ENCODE assay signal across 8 mouse cellular contexts in genomic region chr13:55535796-55536193, GRCm38 (mm10). TPM values are rescaled to one million over a fixed set of nuclear protein-coding genes. Genes with fewer than 3 reads are reported as not detected.
DNase-seq lines count a peak whose midpoint lies in the region; ATAC-seq and TF ChIP-seq lines count a peak whose summit lies in the region.

No protein-coding gene starts in this region.

- H3K4me1 ChIP-seq in heart, embryonic 12.5 days (replicated peaks), result peaks cover 12% of the 10 kb centered on the region
- no peaks in the 10 kb centered on the region for H3K4me1 ChIP-seq in ES-Bruce4 (ENCODE audit: control insufficient read depth, insufficient read depth, low read length)
- H3K4me1 ChIP-seq in forebrain, embryonic 11.5 days (replicated peaks; ENCODE audit: control insufficient read depth, insufficient read depth, low read length), result peaks cover 8% of the 10 kb centered on the region; the same call in 1 of the 2 replicates
- peaks cover 7 to 13% of the 10 kb centered on the region in 2 experiments; a peak in 1 of 4 replicates for H3K4me1 ChIP-seq in liver, embryonic 14.5 days (replicated peaks; ENCODE audit: control insufficient read depth in 2 of 2, insufficient read depth in 2 of 2, low read length in 1 of 2)

- peak; percentile 16 for ATAC-seq in heart, embryonic 12.5 days (ENCODE audit: insufficient number of reproducible peaks, low FRiP score)
- ATAC-seq in forebrain, embryonic 11.5 days (replicated peaks; ENCODE audit: low FRiP score), result no peak
- ATAC-seq in liver, embryonic 14.5 days (ENCODE audit: insufficient read depth), result no peak

- H3K9me3 ChIP-seq in heart, embryonic 12.5 days (replicated peaks), result no peaks in the 10 kb centered on the region
- no peaks in the 10 kb centered on the region for H3K9me3 ChIP-seq in ES-Bruce4 (replicated peaks; ENCODE audit: control insufficient read depth, insufficient read depth, low read length, poor library complexity, severe bottlenecking)
- H3K9me3 ChIP-seq in forebrain, embryonic 11.5 days (ENCODE audit: control insufficient read depth, low read length), result no peaks in the 10 kb centered on the region
- H3K9me3 ChIP-seq in liver, embryonic 14.5 days (ENCODE audit: control insufficient read depth, low read length), result no peaks in the 10 kb centered on the region

- TF ChIP-seq POLR2A in ES-Bruce4 (IDR thresholded peaks at IDR 0.05; ENCODE audit: insufficient read depth, low read length), result no peak

- 15% methylated on average over 17 of the region's 17 CpGs for WGBS in heart, embryonic 12.5 days
- WGBS in forebrain, embryonic 11.5 days, result 19% methylated on average over 17 of the region's 17 CpGs
- 15% methylated on average over 17 of the region's 17 CpGs for WGBS in liver, embryonic 14.5 days (ENCODE audit: insufficient replicate concordance)

- H3K4me2 ChIP-seq in heart, embryonic 12.5 days, result peak overlapping the region; percentile 90
- peak overlapping the region; percentile 93 for H3K4me2 ChIP-seq in forebrain, embryonic 11.5 days (ENCODE audit: low read depth, low read length, severe bottlenecking)
- peak overlapping the region; percentile 96 for H3K4me2 ChIP-seq in liver, embryonic 14.5 days (ENCODE audit: low read depth)

- peak overlapping the region; percentile 95 for H3K4me3 ChIP-seq in heart, embryonic 12.5 days
- peak overlapping the region; percentile 83 for H3K4me3 ChIP-seq in ES-Bruce4 (ENCODE audit: low read depth, low read length)
- peak overlapping the region; percentile 92 for H3K4me3 ChIP-seq in forebrain, embryonic 11.5 days (ENCODE audit: low read depth, low read length)
- H3K4me3 ChIP-seq in liver, embryonic 14.5 days (ENCODE audit: insufficient read depth in 1 of 2, low read depth in 2 of 2, low read length in 2 of 2), result peak overlapping the region; percentile 74 to 98

- H3K27me3 ChIP-seq in heart, embryonic 12.5 days (replicated peaks), result no peaks in the 10 kb centered on the region
- H3K27me3 ChIP-seq in ES-Bruce4 (ENCODE audit: control insufficient read depth, insufficient read depth, low read length, poor library complexity, severe bottlenecking), result no peaks in the 10 kb centered on the region
- H3K27me3 ChIP-seq in forebrain, embryonic 11.5 days (ENCODE audit: control insufficient read depth, insufficient read depth, low read length), result no peaks in the 10 kb centered on the region
- H3K27me3 ChIP-seq in liver, embryonic 14.5 days (ENCODE audit: control insufficient read depth, insufficient read depth, low read length), result no peaks in the 10 kb centered on the region

- DNase-seq in heart, postnatal 4 days, result no peak
- no peak for DNase-seq in forebrain, embryonic 11.5 days (ENCODE audit: low spot score)
- no peak for DNase-seq in liver, embryonic 14.5 days (ENCODE audit: low read depth in 3 of 3, low spot score in 3 of 3)
- DNase-seq in adrenal gland, adult 8-10 months, result no peak
- no peak for DNase-seq in frontal cortex, postnatal 36 days (ENCODE audit: low spot score in 2 of 2)
- DNase-seq in right cerebral cortex, postnatal 25 days, result no peak

- TF ChIP-seq EP300 in ES-Bruce4 (IDR thresholded peaks at IDR 0.05; ENCODE audit: insufficient read depth, low read depth, low read length), result no peak
- no peak for TF ChIP-seq EP300 in liver, embryonic 14.5 days (IDR thresholded peaks at IDR 0.05; ENCODE audit: low read depth)

- H3K27ac ChIP-seq in heart, embryonic 12.5 days (ENCODE audit: poor library complexity, severe bottlenecking), result 0 out of 2 replicates have a peak overlapping the region, but pooled peaks have one; percentile 53
- no peak overlapping the region for H3K27ac ChIP-seq in ES-Bruce4 (ENCODE audit: insufficient read depth, low read length)
- H3K27ac ChIP-seq in forebrain, embryonic 11.5 days (ENCODE audit: low read depth, low read length), result no peak overlapping the region
- no peak overlapping the region for H3K27ac ChIP-seq in liver, embryonic 14.5 days

- H3K36me3 ChIP-seq in heart, embryonic 12.5 days, result peaks cover 72% of the 10 kb centered on the region
- H3K36me3 ChIP-seq in ES-Bruce4 (ENCODE audit: control insufficient read depth, insufficient read depth, low read length, poor library complexity, severe bottlenecking), result peaks cover 27% of the 10 kb centered on the region
- peaks cover 15% of the 10 kb centered on the region for H3K36me3 ChIP-seq in forebrain, embryonic 11.5 days (ENCODE audit: control insufficient read depth, insufficient read depth, low read length)
- peaks cover 8% of the 10 kb centered on the region for H3K36me3 ChIP-seq in liver, embryonic 14.5 days (replicated peaks; ENCODE audit: control insufficient read depth, insufficient read depth, low read depth)

- H3K9ac ChIP-seq in heart, embryonic 12.5 days, result peak overlapping the region; percentile 81
- H3K9ac ChIP-seq in ES-Bruce4 (ENCODE audit: low read depth, poor library complexity, severe bottlenecking), result peak overlapping the region; percentile 48
- H3K9ac ChIP-seq in forebrain, embryonic 11.5 days (ENCODE audit: low read length), result peak overlapping the region; percentile 87
- H3K9ac ChIP-seq in liver, embryonic 14.5 days (replicated peaks), result peak overlapping the region; percentile 76

- no peak for TF ChIP-seq CTCF in ES-Bruce4 (IDR thresholded peaks at IDR 0.05; ENCODE audit: low read depth, low read length)
- no peak for TF ChIP-seq CTCF in liver, embryonic 14.5 days (IDR thresholded peaks at IDR 0.05; ENCODE audit: low read depth)

RNA-seq across cellular contexts. Expression of gene Ddx41, which starts 0.7 kb away (rescaled TPM):
- polyA plus RNA-seq in heart, embryonic 12.5 days (2016; fragmentation: Nextera tagmentation; extraction: Ambion mirVana), result 30.8 and 34.8 TPM in 2 replicates
- total RNA-seq in heart, postnatal 4 days (2021), result 10 to 100 TPM; 16.9 to 18.5 TPM
- 55.2 and 63.9 TPM in 2 replicates for polyA plus RNA-seq in ES-Bruce4 (2011; ENCODE audit: insufficient read depth, insufficient read length, low read depth, missing spikeins)
- polyA plus RNA-seq in forebrain, embryonic 11.5 days (2014; fragmentation: Nextera tagmentation; extraction: Ambion mirVana), result 79.3 and 79.5 TPM in 2 replicates
- 18.9 and 29.4 TPM in 2 replicates for polyA plus RNA-seq in liver, embryonic 14.5 days (2012; rRNA removed)
- 23.6 and 27.0 TPM in 2 replicates for polyA plus RNA-seq in liver, embryonic 14.5 days (2014; fragmentation: Nextera tagmentation; extraction: Ambion mirVana)
- 10 to 100 TPM; 47.0 to 58.7 (median 52.7) TPM for total RNA-seq in adrenal gland, adult 8-10 months (2022)

RNA-seq across cellular contexts. Expression of gene Dok3, which starts 6.7 kb away (rescaled TPM):
- 1.4 and 1.7 TPM in 2 replicates for polyA plus RNA-seq in heart, embryonic 12.5 days (2016; fragmentation: Nextera tagmentation; extraction: Ambion mirVana)
- 1 to 10 TPM; 1.0 to 1.1 TPM for total RNA-seq in heart, postnatal 4 days (2021)
- 0.39 and 1.0 TPM in 2 replicates for polyA plus RNA-seq in ES-Bruce4 (2011; ENCODE audit: insufficient read depth, insufficient read length, low read depth, missing spikeins)
- 3.3 and 3.9 TPM in 2 replicates for polyA plus RNA-seq in forebrain, embryonic 11.5 days (2014; fragmentation: Nextera tagmentation; extraction: Ambion mirVana)
- polyA plus RNA-seq in liver, embryonic 14.5 days (2012; rRNA removed), result 4.7 and 4.8 TPM in 2 replicates
- polyA plus RNA-seq in liver, embryonic 14.5 days (2014; fragmentation: Nextera tagmentation; extraction: Ambion mirVana), result 2.9 and 3.0 TPM in 2 replicates
- total RNA-seq in adrenal gland, adult 8-10 months (2022), result 1 to 10 TPM; 4.0 to 7.2 (median 4.7) TPM

RNA-seq across cellular contexts. Expression of gene Pdlim7, which starts 22.3 kb away (rescaled TPM):
- polyA plus RNA-seq in heart, embryonic 12.5 days (2016; fragmentation: Nextera tagmentation; extraction: Ambion mirVana), result 427 and 428 TPM in 2 replicates
- total RNA-seq in heart, postnatal 4 days (2021), result 100 to 1,000 TPM; 115 to 119 TPM
- 84.4 and 97.7 TPM in 2 replicates for polyA plus RNA-seq in ES-Bruce4 (2011; ENCODE audit: insufficient read depth, insufficient read length, low read depth, missing spikeins)
- 165 and 185 TPM in 2 replicates for polyA plus RNA-seq in forebrain, embryonic 11.5 days (2014; fragmentation: Nextera tagmentation; extraction: Ambion mirVana)
- 11.5 and 13.7 TPM in 2 replicates for polyA plus RNA-seq in liver, embryonic 14.5 days (2012; rRNA removed)
- 15.3 and 18.6 TPM in 2 replicates for polyA plus RNA-seq in liver, embryonic 14.5 days (2014; fragmentation: Nextera tagmentation; extraction: Ambion mirVana)
- 10 to 100 TPM; 10.9 to 23.8 (median 18.3) TPM for total RNA-seq in adrenal gland, adult 8-10 months (2022)

RNA-seq across cellular contexts. Expression of gene Fam193b, which starts 35.1 kb away (rescaled TPM):
- polyA plus RNA-seq in heart, embryonic 12.5 days (2016; fragmentation: Nextera tagmentation; extraction: Ambion mirVana), result 24.3 and 24.4 TPM in 2 replicates
- 10 to 100 TPM; 21.2 to 24.0 TPM for total RNA-seq in heart, postnatal 4 days (2021)
- 41.8 and 47.7 TPM in 2 replicates for polyA plus RNA-seq in ES-Bruce4 (2011; ENCODE audit: insufficient read depth, insufficient read length, low read depth, missing spikeins)
- polyA plus RNA-seq in forebrain, embryonic 11.5 days (2014; fragmentation: Nextera tagmentation; extraction: Ambion mirVana), result 55.8 and 58.0 TPM in 2 replicates
- 18.3 and 20.9 TPM in 2 replicates for polyA plus RNA-seq in liver, embryonic 14.5 days (2012; rRNA removed)
- polyA plus RNA-seq in liver, embryonic 14.5 days (2014; fragmentation: Nextera tagmentation; extraction: Ambion mirVana), result 4.0 and 5.0 TPM in 2 replicates
- total RNA-seq in adrenal gland, adult 8-10 months (2022), result 100 to 1,000 TPM in 1 of 4 experiments, 10 to 100 TPM in 3; 47.1 to 102 (median 72.8) TPM

RNA-seq across cellular contexts. Expression of gene Tmed9, which starts 37.7 kb away (rescaled TPM):
- polyA plus RNA-seq in heart, embryonic 12.5 days (2016; fragmentation: Nextera tagmentation; extraction: Ambion mirVana), result 133 and 141 TPM in 2 replicates
- total RNA-seq in heart, postnatal 4 days (2021), result 100 to 1,000 TPM; 116 to 121 TPM
- 94.2 and 95.2 TPM in 2 replicates for polyA plus RNA-seq in ES-Bruce4 (2011; ENCODE audit: insufficient read depth, insufficient read length, low read depth, missing spikeins)
- 51.4 and 56.5 TPM in 2 replicates for polyA plus RNA-seq in forebrain, embryonic 11.5 days (2014; fragmentation: Nextera tagmentation; extraction: Ambion mirVana)
- 36.9 and 58.3 TPM in 2 replicates for polyA plus RNA-seq in liver, embryonic 14.5 days (2012; rRNA removed)
- 19.5 and 20.7 TPM in 2 replicates for polyA plus RNA-seq in liver, embryonic 14.5 days (2014; fragmentation: Nextera tagmentation; extraction: Ambion mirVana)
- total RNA-seq in adrenal gland, adult 8-10 months (2022), result 100 to 1,000 TPM; 177 to 220 (median 189) TPM
